Mouse (Mus musculus) kidney, postnatal 25 days (tissue): ENCODE measurements around the gene Col6a5.
"Not testable (repeated sequence)": the region's sequence is repeated elsewhere in the genome, so short reads cannot be mapped to it uniquely, and the experiment has no call there.

Source experiments
- DNase-seq, 2 experiments: peaks; one replicate each; pipeline ENCODE4 v3.0.0; 2021; ENCODE audit warnings: mixed read lengths in 2 of 2

Gene Col6a5

DNA sequence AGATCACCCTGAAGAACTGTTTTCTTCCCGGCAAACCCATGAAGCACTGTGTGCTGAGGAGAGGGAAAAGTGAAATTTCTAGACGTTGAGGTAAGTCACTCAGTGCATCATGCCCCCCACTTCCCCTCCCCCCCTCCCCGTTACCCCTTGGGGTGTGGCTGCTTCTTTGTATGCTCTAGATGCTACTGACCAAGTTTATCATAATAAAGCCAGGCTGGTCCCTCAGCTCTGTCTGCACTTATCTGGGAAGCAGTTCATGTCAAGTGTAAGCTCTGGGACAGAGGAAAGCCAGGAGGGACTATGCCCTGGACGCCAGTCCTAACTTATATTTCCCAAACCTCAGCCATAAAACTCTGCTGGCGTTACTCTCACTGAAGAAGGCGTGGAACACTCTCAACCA, 53.0 kb downstream of the Col6a5 start:
- no peak for DNase-seq

DNA sequence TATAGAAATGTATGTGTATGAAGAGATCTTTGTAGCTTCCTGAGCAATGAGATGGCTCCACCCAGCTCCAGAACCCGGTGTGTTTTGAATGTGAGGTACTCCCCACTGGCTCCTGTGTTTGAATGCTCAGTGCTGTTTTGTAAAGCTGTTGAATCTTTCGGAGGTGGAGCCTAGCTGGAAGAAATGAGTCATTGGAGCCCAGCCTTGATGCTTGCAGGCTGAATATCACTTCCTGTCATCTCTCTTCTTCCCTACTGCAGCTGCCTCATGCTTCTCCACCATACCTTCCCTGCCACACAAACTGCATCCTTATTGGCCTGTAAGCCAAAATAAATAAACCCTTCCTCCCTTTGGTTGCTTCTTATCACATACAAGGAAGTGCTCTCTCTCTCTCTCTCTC, 72.9 kb downstream of the Col6a5 start:
- DNase-seq: no peak

GRCm38 (mm10) chr9:105884656-105885430, 75.6 kb downstream of the Col6a5 start:
- no peak for DNase-seq

GRCm38 (mm10) chr9:105880743-105881142, 79.7 kb downstream of the Col6a5 start:
- DNase-seq: peak; percentile 79 to 80

DNA sequence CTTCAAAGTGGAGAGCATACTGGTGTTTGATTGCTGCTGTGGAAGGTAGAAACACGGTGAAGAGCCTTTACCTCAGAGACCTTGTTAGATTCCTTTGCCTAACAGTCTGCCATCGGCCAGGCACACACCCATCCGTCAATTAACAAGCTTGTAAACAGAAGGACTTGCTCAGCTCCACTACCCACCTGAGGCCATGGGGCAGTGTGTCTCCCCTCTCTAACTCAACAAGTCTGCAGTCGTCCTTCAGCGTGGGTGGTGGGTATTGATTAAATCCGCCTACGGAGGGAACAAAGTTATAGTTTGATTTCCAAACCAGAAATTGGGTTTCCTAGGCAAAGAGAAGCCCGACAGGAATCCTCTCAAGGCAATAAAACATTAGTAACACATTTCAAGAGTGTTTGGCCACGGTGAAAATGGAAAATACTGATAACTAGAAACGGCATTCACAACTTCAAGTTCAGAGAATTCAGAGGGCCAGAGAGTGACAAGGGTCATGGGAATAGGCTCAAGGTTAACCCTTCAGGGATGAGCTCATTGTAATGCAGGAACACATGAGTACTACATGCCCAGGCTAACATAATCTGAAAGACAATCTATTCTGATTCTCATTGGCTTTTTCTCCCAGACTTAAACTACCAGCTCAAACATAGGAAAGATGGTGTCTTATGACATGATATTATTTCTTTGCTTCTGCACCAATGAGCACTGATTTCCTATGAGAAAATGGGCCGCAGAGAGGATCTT, 81.9 kb downstream of the Col6a5 start:
- no peak for DNase-seq

DNA sequence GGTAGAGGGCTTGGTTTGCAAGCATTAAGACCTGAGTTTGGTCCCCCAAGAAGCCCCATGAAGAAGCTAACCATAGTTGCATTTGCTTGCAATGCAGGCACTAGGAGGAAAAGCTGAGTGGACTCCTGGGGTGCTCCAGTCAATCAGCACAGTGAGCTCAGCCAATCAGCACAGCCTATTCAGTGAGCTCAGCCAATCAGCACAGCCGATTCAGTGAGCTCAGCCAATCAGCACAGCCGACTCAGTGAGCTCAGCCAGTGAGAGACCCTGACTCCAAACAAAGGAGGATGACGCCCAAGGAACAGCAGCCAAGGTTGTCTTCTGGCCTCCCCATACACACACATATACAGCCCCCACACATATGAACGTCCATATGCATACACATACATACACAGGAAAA, 84.3 kb downstream of the Col6a5 start:
- DNase-seq: no peak

- no peak for DNase-seq
These were observed 88.8 kb downstream of the Col6a5 start for GRCm38 (mm10) chr9:105871643-105872042.

DNA sequence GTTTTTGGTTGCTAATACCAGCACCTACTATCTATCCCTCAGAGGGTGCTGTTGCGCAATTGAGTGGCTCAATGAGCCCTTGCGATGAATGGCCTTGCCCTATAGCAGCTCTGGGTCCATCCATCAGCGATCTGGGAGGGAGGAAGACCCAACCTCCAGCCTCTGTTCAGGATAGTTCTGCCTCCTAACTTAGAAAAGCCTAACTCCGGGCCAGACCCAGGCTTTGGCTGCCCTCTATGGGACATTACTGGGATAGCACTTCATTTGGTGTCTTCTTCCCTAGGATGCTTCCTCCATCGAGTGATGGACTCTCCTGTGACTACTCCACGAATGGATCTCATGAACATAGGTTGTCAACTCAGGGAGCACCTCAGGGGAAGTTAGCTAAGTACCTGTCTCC, 102.7 kb downstream of the Col6a5 start:
- DNase-seq: peak; percentile 57 to 68

DNA sequence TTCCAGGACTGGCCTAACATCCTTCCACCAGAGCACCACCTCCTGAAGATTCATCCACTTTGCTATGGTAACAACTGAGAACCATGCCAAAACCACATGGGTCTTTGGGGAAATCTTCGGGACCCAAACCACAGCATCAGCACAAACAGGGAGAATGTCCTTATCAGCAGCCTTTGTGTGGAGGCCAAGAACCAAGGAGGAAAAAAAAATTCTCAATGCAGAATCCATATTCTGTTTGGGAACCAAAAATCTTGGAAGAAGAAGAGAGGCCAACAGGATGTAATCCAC, 107.7 kb downstream of the Col6a5 start:
- no peak for DNase-seq

DNA sequence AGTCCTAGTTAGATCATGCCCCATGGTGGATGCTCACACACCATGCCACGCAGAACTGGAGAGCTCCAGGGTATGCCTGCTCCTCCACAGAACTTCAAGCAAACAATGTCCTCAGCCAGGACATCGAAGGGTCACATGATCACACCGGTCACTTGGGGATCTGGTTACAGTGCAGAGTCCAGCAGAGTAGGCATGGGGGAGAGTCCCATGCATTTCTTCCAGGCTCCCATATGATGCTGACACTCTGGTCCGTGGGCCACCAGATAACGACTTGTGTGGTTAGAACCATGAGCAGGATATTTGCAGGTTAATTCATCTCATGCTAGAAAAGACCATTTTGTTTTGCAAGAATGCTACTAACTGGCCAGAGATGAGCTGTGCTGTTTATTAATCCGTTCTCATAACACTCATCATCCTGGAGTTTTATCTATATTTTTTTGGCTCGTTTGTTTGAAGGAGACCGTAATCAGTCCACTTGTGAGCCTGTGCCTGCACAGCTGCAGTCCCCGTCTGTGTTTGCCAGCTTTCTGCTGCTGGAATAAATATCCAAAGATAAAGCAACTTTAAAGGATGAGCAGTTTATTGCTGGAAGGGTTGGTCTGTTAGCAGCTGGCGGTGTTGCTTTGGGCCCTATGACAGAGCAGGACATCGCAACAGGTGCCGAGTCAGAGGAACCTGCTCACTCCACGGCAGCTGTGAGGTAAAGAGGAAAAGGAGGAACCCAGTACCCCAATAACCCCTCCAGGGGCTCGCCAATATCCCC, 108.2 kb downstream of the Col6a5 start:
- no peak for DNase-seq

GRCm38 (mm10) chr9:105851011-105851410, 109.4 kb downstream of the Col6a5 start:
- no peak for DNase-seq

DNA sequence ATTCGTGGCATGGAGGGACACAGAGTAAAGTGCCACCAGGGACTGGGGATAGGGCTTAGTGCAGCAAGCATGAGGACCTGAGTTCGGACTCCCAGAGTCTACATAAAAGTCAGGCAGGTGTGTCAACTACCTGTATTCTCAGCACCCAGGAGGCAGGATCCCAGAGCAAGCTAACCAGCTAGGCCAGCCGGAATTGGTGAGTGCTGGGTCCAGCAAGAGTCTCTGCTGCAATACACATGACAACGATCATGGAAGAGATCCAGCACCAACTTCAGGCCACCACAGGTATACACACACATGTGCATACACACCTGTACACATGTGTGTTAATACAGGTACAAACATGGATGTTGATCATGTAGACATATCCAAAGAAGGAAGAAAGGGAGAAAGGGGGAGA, 112.0 kb downstream of the Col6a5 start:
- DNase-seq: no peak

DNA sequence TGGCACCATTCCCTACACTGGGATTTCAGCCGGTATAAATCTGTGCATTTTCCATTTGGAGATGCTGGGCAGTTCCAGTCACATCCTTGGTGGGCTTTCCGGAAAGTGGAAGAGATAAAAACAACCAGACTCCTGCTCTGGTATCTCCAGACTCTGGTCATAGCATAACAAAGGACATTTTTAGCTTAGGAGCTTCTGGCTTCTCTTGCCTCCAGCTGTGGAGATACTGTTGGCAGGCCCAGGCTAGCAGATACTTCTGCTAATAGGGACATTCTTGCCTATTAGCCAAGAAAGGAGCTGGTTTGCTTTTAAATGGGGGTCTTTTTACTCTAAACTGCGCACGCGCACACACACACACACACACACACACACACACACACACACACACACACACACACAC, 113.2 kb downstream of the Col6a5 start:
- no peak for DNase-seq

DNA sequence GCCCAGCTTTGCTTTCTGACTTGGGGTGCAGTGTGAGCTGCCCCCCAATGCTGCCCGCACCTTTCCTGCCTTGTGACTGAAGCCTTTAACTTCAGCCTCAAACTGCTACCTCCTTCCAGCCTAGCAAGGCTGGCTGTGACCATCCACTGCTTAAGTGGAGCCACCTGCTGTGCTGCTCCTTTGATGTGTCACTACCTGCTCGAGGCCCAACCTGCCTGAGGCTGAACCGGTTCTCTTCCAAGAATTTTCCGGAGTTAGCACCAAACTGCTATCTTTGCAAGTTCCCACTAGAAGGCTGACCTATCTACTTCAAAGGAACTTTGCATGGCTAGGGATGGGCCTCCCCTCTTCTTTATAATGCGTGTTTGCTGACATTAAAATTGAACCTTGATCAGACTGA, 119.1 kb downstream of the Col6a5 start:
- DNase-seq: not testable (repeated sequence)

DNA sequence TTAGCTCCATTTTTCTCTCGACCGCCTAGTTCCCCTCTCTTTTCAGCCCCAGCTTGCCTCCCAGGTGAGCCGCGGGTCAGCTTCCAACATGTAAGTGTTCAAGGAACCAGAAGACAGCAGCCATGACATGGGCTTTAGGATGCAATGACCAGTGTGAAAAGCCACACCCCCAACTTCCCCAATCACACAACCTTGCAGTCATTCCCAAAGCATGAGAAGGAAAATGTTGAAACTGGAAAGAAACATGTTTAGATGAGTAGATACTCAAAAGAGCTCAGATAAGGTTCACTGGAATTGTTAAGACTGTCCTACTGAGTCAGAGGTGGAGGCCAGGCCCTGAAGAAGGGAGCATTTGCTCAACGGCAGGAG, 121.3 kb downstream of the Col6a5 start:
- DNase-seq: no peak

DNA sequence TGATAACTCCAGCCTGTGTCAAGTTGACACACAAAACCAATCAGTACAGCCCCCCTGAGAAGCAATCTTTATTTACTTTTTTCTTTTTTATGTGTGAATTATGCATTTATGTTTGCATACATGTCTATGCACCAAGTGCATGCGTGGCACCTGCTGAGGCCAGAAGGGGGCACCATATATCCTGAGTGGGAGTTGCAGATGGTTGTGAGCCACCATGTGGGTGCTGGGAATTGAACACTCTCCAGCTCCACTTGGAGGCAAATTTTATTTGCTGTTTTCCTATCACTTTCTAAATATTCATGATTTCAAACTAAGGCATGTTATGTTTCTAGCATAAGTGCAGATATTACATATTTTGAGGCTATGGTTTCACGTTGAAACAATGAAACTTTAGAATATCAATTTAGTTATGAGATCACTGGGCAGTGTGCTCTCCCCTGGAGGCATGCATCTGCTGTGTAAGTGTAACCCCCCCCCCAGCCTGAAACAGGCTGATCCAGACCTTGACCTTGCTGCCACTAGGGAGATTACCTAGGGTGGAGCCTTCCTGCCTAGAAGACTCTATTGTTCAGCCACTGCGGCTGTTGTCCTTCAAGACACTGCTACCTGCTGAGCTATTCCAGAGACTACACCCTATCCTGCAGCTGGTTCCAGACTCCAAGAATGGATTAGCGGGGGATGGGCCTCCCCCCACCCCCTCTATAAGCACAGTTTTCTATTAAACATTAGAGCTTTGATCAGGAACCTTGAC, 121.9 kb downstream of the Col6a5 start:
- no peak for DNase-seq

DNA sequence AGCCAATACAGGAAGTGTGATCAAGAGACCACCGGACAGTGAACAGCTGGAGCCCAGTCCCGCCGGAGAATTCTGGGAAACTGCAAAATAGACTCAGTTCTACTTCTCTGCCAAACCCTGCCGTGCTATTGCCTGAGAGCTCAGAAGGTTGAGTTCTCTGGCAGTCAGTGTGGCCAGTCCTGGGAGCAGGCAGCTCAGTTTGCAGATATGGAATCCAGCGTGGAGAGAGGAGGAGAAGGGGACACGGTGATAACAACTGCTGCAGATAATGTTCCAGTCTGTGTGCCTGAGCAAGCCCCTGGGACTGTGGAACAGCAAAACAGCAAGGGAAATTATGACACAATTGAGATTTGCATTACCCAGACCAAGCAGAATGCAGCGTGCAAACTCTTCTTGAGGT, 124.9 kb downstream of the Col6a5 start:
- no peak for DNase-seq

DNA sequence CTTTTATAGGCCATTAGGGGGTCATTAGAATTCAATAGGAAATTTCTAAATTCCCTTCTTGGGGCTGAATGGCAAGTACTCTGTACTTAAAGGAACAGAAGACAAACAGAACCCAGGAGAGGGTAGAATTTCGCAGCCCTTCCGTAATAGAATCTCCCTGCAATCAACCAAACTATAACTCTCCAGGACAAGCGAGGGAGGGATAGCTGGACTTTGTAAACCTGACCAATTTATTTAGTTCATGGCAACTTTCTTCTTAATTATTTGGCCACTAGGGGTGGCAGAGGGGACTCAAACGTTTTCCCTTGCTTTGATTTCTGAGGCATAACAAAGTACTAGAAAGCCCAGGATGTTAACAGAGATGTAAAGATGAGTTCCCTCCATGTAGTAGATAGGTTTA, 125.6 kb downstream of the Col6a5 start:
- no peak for DNase-seq

- DNase-seq: no peak
These were observed 129.2 kb downstream of the Col6a5 start for GRCm38 (mm10) chr9:105831291-105831690.

DNA sequence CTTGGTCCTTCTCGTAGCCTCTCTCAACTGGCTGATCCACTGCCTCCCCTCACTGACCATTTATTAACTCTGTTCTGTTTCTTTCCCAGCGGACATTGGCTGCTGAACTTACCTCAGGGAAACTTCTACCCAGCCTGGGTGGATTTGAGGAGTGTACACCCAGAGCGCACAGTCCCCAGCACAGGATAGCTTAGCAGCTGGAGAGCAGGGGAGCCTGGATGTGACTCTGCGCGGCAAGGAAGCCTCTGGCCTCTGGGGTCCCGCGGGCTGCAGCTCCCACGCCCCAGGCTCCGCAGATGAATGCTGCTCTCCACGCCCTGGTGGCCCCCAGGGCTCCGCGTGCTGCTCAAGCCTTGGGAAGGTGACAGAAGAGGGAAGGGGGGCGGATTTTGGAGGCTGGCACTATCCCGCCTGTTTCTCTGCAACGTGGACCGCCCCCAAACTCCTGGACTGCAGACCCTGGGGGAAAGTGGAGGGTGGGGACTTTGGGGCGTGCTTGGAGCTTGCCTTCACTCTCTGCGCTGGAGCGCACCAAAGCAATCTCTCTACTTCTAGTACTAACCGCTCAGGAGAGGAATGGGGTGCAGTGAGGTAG, 132.6 kb downstream of the Col6a5 start, which contains the start of gene Col6a6:
TSS of gene Col6a6 (minus strand) at position 370 of the 595 bp plus-strand sequence.
- no peak for DNase-seq

GRCm38 (mm10) chr9:105827076-105827647, 133.3 kb downstream of the Col6a5 start:
- DNase-seq: no peak

GRCm38 (mm10) chr9:105820711-105821110, 139.7 kb downstream of the Col6a5 start:
- no peak for DNase-seq
